Mouse (Mus musculus): ENCODE data around the gene Plcg1. TPM values are rescaled to one million over a fixed set of nuclear protein-coding genes. Genes with fewer than 3 reads are reported as not detected.

Gene Plcg1
- 83.2 and 84.4 TPM in 2 replicates for polyA plus RNA-seq (2015; fragmentation: Nextera tagmentation; extraction: Ambion mirVana)

GRCm38 (mm10) chr2:160731117-160731838, at the start of gene Plcg1:
TSS of gene Plcg1 (plus strand) at chr2:160731300.
- H3K36me3 ChIP-seq (ENCODE audit: control insufficient read depth, insufficient read depth), result peaks cover 5% of the 10 kb centered on the region; the same call in 1 of the 2 replicates
- peak; percentile 96 for ATAC-seq
- peak within 1 kb of the TSS; percentile 88 for H3K4me3 ChIP-seq (replicated peaks; ENCODE audit: low read length)
- peak within 1 kb of the TSS; percentile 92 for H3K4me2 ChIP-seq (ENCODE audit: low read length)
- WGBS, result under 1% methylated on average over 81 of the region's 99 CpGs
- H3K9me3 ChIP-seq (ENCODE audit: control insufficient read depth, low read length), result no peaks in the 10 kb centered on the region
- peak within 1 kb of the TSS; percentile 100 for H3K9ac ChIP-seq (replicated peaks; ENCODE audit: low read depth, low read length)
- peaks cover 39% of the 10 kb centered on the region for H3K4me1 ChIP-seq (replicated peaks; ENCODE audit: control insufficient read depth, insufficient read depth, low read length)
- no peaks in the 10 kb centered on the region for H3K27me3 ChIP-seq (replicated peaks; ENCODE audit: control insufficient read depth, insufficient read depth, low read length)
- H3K27ac ChIP-seq (ENCODE audit: low read length), result peak within 1 kb of the TSS; percentile 98

- H3K36me3 ChIP-seq (ENCODE audit: control insufficient read depth, insufficient read depth), result peaks cover 28% of the 10 kb centered on the region
- H3K4me2 ChIP-seq (ENCODE audit: low read length), result no peak overlapping the region
- H3K27me3 ChIP-seq (replicated peaks; ENCODE audit: control insufficient read depth, insufficient read depth, low read length), result no peaks in the 10 kb centered on the region
- no peak overlapping the region for H3K9ac ChIP-seq (replicated peaks; ENCODE audit: low read depth, low read length)
- no peak overlapping the region for H3K27ac ChIP-seq (ENCODE audit: low read length)
- H3K4me3 ChIP-seq (replicated peaks; ENCODE audit: low read length), result no peak overlapping the region
- H3K4me1 ChIP-seq (replicated peaks; ENCODE audit: control insufficient read depth, insufficient read depth, low read length), result no peaks in the 10 kb centered on the region
- ATAC-seq, result no peak
- WGBS, result 64% methylated on average over 5 of the region's 5 CpGs
- no peaks in the 10 kb centered on the region for H3K9me3 ChIP-seq (ENCODE audit: control insufficient read depth, low read length)
Observed at GRCm38 (mm10) chr2:160700271-160700670, 30.8 kb upstream of the Plcg1 start.

DNA sequence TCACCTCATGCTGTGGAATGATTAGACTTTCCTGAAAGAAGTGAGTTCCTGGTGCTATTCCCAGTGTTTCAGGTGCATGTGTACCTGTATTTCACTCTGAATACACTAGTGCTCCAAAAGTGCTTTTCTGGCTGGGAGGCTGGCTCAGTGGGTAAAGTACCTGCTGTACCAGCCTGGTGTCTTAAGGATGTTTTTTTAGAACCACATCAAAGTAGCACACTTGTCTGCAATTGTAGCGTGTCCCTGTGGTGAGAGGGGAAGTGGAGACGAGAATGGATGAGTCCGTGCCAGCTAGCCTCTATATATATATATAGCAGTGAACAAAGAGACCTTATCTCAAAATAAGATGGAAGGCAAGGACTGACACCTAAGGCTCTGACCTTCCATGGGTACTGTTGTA, 29.5 kb upstream of the Plcg1 start:
- Histone ChIP-seq H3K9ac (replicated peaks; ENCODE audit: low read depth, low read length) (no peak overlapping the region), H3K27ac (ENCODE audit: low read length) (no peak overlapping the region), H3K9me3 (ENCODE audit: control insufficient read depth, low read length) (no peaks in the 10 kb centered on the region), H3K4me3 (replicated peaks; ENCODE audit: low read length) (no peak overlapping the region), H3K4me2 (ENCODE audit: low read length) (no peak overlapping the region), H3K36me3 (ENCODE audit: control insufficient read depth, insufficient read depth) (peaks cover 34% of the 10 kb centered on the region), H3K4me1 (replicated peaks; ENCODE audit: control insufficient read depth, insufficient read depth, low read length) (no peaks in the 10 kb centered on the region), H3K27me3 (replicated peaks; ENCODE audit: control insufficient read depth, insufficient read depth, low read length) (no peaks in the 10 kb centered on the region)
- ATAC-seq, result no peak
- WGBS, result 94% methylated on average over 3 of the region's 3 CpGs

DNA sequence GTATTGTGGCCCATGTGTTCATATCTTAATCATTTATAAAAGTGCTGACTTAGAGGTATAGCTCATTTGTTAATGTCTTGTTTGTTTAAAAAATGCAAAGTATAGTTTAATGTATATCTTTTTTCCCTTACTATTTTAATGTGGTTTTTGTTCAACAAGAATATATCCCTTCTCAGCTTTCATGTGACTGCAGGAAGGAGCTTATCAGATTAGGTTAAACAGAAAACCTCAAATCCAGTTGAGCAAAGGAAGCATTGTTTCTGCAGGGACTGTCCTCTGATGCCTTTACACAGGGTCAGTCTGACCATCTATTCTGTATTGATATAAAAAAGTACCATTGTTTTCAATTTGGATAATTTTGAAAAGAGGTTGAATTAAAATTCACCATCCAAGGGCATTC, 28.3 kb upstream of the Plcg1 start:
- no peak for ATAC-seq
- Histone ChIP-seq H3K9me3 (ENCODE audit: control insufficient read depth, low read length) (no peaks in the 10 kb centered on the region), H3K27me3 (replicated peaks; ENCODE audit: control insufficient read depth, insufficient read depth, low read length) (no peaks in the 10 kb centered on the region), H3K9ac (replicated peaks; ENCODE audit: low read depth, low read length) (no peak overlapping the region), H3K4me2 (ENCODE audit: low read length) (no peak overlapping the region), H3K4me3 (replicated peaks; ENCODE audit: low read length) (no peak overlapping the region), H3K36me3 (ENCODE audit: control insufficient read depth, insufficient read depth) (peaks cover 35% of the 10 kb centered on the region), H3K4me1 (replicated peaks; ENCODE audit: control insufficient read depth, insufficient read depth, low read length) (no peaks in the 10 kb centered on the region), H3K27ac (ENCODE audit: low read length) (no peak overlapping the region)

DNA sequence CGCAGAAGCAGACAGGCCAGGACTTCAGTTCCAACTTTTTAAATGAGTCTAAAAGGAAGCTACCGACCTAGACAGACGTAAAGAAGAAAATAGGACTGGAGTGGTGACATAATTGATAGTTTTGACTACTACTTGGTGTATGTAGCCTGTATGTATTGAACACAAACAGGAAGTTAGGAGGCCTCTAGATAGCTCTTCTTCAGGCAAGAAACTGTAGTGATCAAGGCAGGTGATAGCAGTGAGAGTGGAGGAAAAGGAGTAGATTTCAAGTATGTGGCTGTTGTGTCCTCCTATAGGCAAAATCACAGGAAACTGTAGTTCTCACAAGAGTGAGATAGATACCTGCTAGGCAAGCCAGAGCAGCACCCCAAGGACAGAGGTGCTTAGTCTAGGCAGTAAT, 23.4 kb upstream of the Plcg1 start:
- 43% methylated on average over 3 of the region's 3 CpGs for WGBS
- H3K9me3 ChIP-seq (ENCODE audit: control insufficient read depth, low read length), result no peaks in the 10 kb centered on the region
- H3K36me3 ChIP-seq (ENCODE audit: control insufficient read depth, insufficient read depth), result peaks cover 25% of the 10 kb centered on the region
- H3K27ac ChIP-seq (ENCODE audit: low read length), result no peak overlapping the region
- H3K27me3 ChIP-seq (replicated peaks; ENCODE audit: control insufficient read depth, insufficient read depth, low read length), result no peaks in the 10 kb centered on the region
- H3K4me2 ChIP-seq (ENCODE audit: low read length), result no peak overlapping the region
- no peak for ATAC-seq
- H3K4me3 ChIP-seq (replicated peaks; ENCODE audit: low read length), result no peak overlapping the region
- H3K4me1 ChIP-seq (replicated peaks; ENCODE audit: control insufficient read depth, insufficient read depth, low read length), result no peaks in the 10 kb centered on the region
- no peak overlapping the region for H3K9ac ChIP-seq (replicated peaks; ENCODE audit: low read depth, low read length)

DNA sequence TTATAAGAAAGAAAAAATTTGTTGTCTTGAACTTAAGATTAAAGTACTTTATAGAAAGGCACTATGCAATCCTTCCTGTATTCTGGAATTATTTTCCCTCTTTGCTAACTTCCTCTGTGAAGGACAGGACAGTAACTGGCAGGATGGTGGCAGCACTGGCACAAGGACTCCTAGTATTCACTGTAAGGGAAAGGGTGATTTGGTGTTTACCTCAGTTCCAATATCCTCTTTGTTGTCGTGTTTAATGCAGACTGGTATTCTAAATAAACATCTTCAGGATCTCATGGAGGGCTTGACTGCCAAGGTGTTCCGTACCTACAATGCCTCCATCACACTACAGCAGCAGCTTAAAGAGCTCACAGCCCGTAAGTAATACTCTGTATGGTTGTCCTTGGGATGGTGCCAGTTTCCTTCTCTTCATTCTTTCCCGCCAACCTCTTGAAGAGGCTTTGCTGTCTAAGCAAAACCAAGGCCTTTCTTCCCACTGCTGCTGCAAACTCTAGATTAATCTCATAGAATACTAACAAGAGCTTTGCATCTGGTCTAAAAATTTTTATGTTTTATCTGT, 15.6 kb upstream of the Plcg1 start:
- no peak overlapping the region for H3K9ac ChIP-seq (replicated peaks; ENCODE audit: low read depth, low read length)
- peaks cover 6% of the 10 kb centered on the region for H3K4me1 ChIP-seq (replicated peaks; ENCODE audit: control insufficient read depth, insufficient read depth, low read length)
- H3K27me3 ChIP-seq (replicated peaks; ENCODE audit: control insufficient read depth, insufficient read depth, low read length), result no peaks in the 10 kb centered on the region
- H3K27ac ChIP-seq (ENCODE audit: low read length), result no peak overlapping the region
- WGBS, result 22% methylated on average over 4 of the region's 4 CpGs
- H3K9me3 ChIP-seq (ENCODE audit: control insufficient read depth, low read length), result no peaks in the 10 kb centered on the region
- peaks cover 54% of the 10 kb centered on the region for H3K36me3 ChIP-seq (ENCODE audit: control insufficient read depth, insufficient read depth)
- H3K4me3 ChIP-seq (replicated peaks; ENCODE audit: low read length), result no peak overlapping the region
- peak; percentile 49 for ATAC-seq
- H3K4me2 ChIP-seq (ENCODE audit: low read length), result no peak overlapping the region

DNA sequence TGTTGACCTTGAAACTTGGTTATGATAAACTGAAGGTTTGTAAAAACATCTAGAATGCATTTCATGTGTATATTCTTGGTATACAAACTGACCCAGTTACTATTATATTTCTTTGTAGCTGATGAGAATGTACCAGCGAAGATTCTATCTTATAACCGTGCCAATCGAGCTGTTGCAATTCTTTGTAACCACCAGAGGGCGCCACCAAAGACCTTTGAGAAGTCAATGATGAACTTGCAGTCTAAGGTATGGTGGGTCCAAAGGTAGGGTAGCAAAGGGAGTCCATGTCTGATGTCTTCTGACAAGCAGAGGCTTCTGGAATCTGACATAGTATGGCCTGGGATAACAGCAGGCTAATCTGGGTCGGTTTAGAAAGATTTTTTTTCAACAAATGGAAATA, 13.8 kb upstream of the Plcg1 start:
- Histone ChIP-seq H3K4me1 (replicated peaks; ENCODE audit: control insufficient read depth, insufficient read depth, low read length) (peaks cover 6% of the 10 kb centered on the region), H3K9ac (replicated peaks; ENCODE audit: low read depth, low read length) (no peak overlapping the region), H3K27ac (ENCODE audit: low read length) (no peak overlapping the region), H3K36me3 (ENCODE audit: control insufficient read depth, insufficient read depth) (peaks cover 61% of the 10 kb centered on the region), H3K9me3 (ENCODE audit: control insufficient read depth, low read length) (no peaks in the 10 kb centered on the region), H3K4me2 (ENCODE audit: low read length) (no peak overlapping the region), H3K27me3 (replicated peaks; ENCODE audit: control insufficient read depth, insufficient read depth, low read length) (no peaks in the 10 kb centered on the region), H3K4me3 (replicated peaks; ENCODE audit: low read length) (no peak overlapping the region)
- WGBS, result 77% methylated on average over 5 of the region's 5 CpGs
- no peak for ATAC-seq

GRCm38 (mm10) chr2:160718811-160719210, 12.3 kb upstream of the Plcg1 start:
- WGBS, result 65% methylated on average over 3 of the region's 3 CpGs
- ATAC-seq, result no peak; the same call in 1 of the 2 replicates
- Histone ChIP-seq H3K36me3 (ENCODE audit: control insufficient read depth, insufficient read depth) (peaks cover 65% of the 10 kb centered on the region), H3K4me3 (replicated peaks; ENCODE audit: low read length) (no peak overlapping the region), H3K4me1 (replicated peaks; ENCODE audit: control insufficient read depth, insufficient read depth, low read length) (peaks cover 6% of the 10 kb centered on the region), H3K27me3 (replicated peaks; ENCODE audit: control insufficient read depth, insufficient read depth, low read length) (no peaks in the 10 kb centered on the region), H3K27ac (ENCODE audit: low read length) (no peak overlapping the region), H3K9me3 (ENCODE audit: control insufficient read depth, low read length) (no peaks in the 10 kb centered on the region), H3K9ac (replicated peaks; ENCODE audit: low read depth, low read length) (no peak overlapping the region), H3K4me2 (ENCODE audit: low read length) (no peak overlapping the region)

GRCm38 (mm10) chr2:160722714-160723113, 8.4 kb upstream of the Plcg1 start:
- H3K9ac ChIP-seq (replicated peaks; ENCODE audit: low read depth, low read length), result no peak overlapping the region
- no peak overlapping the region for H3K4me2 ChIP-seq (ENCODE audit: low read length)
- H3K9me3 ChIP-seq (ENCODE audit: control insufficient read depth, low read length), result no peaks in the 10 kb centered on the region
- no peaks in the 10 kb centered on the region; the same call in 1 of the 2 replicates for H3K4me1 ChIP-seq (replicated peaks; ENCODE audit: control insufficient read depth, insufficient read depth, low read length)
- H3K27ac ChIP-seq (ENCODE audit: low read length), result no peak overlapping the region
- peaks cover 49% of the 10 kb centered on the region for H3K36me3 ChIP-seq (ENCODE audit: control insufficient read depth, insufficient read depth)
- no peaks in the 10 kb centered on the region for H3K27me3 ChIP-seq (replicated peaks; ENCODE audit: control insufficient read depth, insufficient read depth, low read length)
- H3K4me3 ChIP-seq (replicated peaks; ENCODE audit: low read length), result no peak overlapping the region
- ATAC-seq, result no peak
- WGBS, result 79% methylated on average over 4 of the region's 4 CpGs

Data from forebrain, embryonic 16.5 days (tissue).